ENCODE assay signal across 11 mouse cellular contexts in genomic region chr16:28345323-28345722, GRCm38 (mm10).
DNase-seq lines count a peak whose midpoint lies in the region; ATAC-seq and TF ChIP-seq lines count a peak whose summit lies in the region.
"Had no signal": no experiment of that assay in that cellular context is flagged by ENCODE, and none has a peak within 500 bp of the region (broad histone marks: within the 10 kb centered on the region; RNA-seq: fewer than 3 reads in every experiment).

No protein-coding gene starts in this region.

- WGBS in forebrain, embryonic 14.5 days = 65% methylated on average over 6 of the region's 6 CpGs
- WGBS in forebrain, embryonic 11.5 days = 74% methylated on average over 6 of the region's 6 CpGs
- 44% methylated on average over 6 of the region's 6 CpGs for WGBS in limb, embryonic 11.5 days
- WGBS in limb, embryonic 10.5 days = 54% methylated on average over 6 of the region's 6 CpGs
- WGBS in forebrain, embryonic 16.5 days = 54% methylated on average over 6 of the region's 6 CpGs
- 42% methylated on average over 6 of the region's 6 CpGs for WGBS in neural tube, embryonic 12.5 days
- WGBS in liver, postnatal 0 days (ENCODE audit: insufficient replicate concordance) = 65% methylated on average over 6 of the region's 6 CpGs

- no peaks in the 10 kb centered on the region for H3K27me3 ChIP-seq in forebrain, embryonic 14.5 days (replicated peaks; ENCODE audit: control insufficient read depth, insufficient read depth, low read length)
- no peaks in the 10 kb centered on the region for H3K27me3 ChIP-seq in forebrain, embryonic 11.5 days (ENCODE audit: control insufficient read depth, insufficient read depth, low read length)
- H3K27me3 ChIP-seq in limb, embryonic 11.5 days (ENCODE audit: control insufficient read depth, insufficient read depth, low read length) = no peaks in the 10 kb centered on the region
- H3K27me3 ChIP-seq in limb, embryonic 10.5 days (ENCODE audit: low read depth, poor library complexity, severe bottlenecking) = no peaks in the 10 kb centered on the region
- H3K27me3 ChIP-seq in forebrain, embryonic 16.5 days (replicated peaks; ENCODE audit: control insufficient read depth, insufficient read depth, low read length) = no peaks in the 10 kb centered on the region
- H3K27me3 ChIP-seq in neural tube, embryonic 12.5 days (replicated peaks) = no peaks in the 10 kb centered on the region
- H3K27me3 ChIP-seq in liver, postnatal 0 days (ENCODE audit: insufficient read depth, low read length) = no peaks in the 10 kb centered on the region
- H3K27me3 ChIP-seq: lung, embryonic 15.5 days had no signal

- H3K9ac ChIP-seq in forebrain, embryonic 14.5 days (ENCODE audit: low read length) = no peak overlapping the region
- H3K9ac ChIP-seq in forebrain, embryonic 11.5 days (ENCODE audit: low read length) = no peak overlapping the region
- H3K9ac ChIP-seq in limb, embryonic 11.5 days (ENCODE audit: low read length) = no peak overlapping the region
- no peak overlapping the region for H3K9ac ChIP-seq in forebrain, embryonic 16.5 days (replicated peaks; ENCODE audit: low read depth, low read length)
- no peak overlapping the region for H3K9ac ChIP-seq in neural tube, embryonic 12.5 days
- no peak overlapping the region for H3K9ac ChIP-seq in liver, postnatal 0 days (replicated peaks)
- H3K9ac ChIP-seq: lung, embryonic 15.5 days had no signal

- H3K4me3 ChIP-seq in forebrain, embryonic 14.5 days (ENCODE audit: low read depth, low read length) = no peak overlapping the region
- H3K4me3 ChIP-seq in forebrain, embryonic 11.5 days (ENCODE audit: low read depth, low read length) = no peak overlapping the region
- no peak overlapping the region for H3K4me3 ChIP-seq in limb, embryonic 11.5 days (ENCODE audit: low read depth, low read length)
- no peak overlapping the region for H3K4me3 ChIP-seq in limb, embryonic 10.5 days
- no peak overlapping the region for H3K4me3 ChIP-seq in forebrain, embryonic 16.5 days (replicated peaks; ENCODE audit: low read length)
- no peak overlapping the region for H3K4me3 ChIP-seq in neural tube, embryonic 12.5 days
- no peak overlapping the region for H3K4me3 ChIP-seq in liver, postnatal 0 days (ENCODE audit: low read depth, low read length)
- H3K4me3 ChIP-seq: lung, embryonic 15.5 days had no signal

- H3K27ac ChIP-seq in forebrain, embryonic 14.5 days (ENCODE audit: low read depth, low read length) = no peak overlapping the region
- no peak overlapping the region for H3K27ac ChIP-seq in forebrain, embryonic 11.5 days (ENCODE audit: low read depth, low read length)
- no peak overlapping the region for H3K27ac ChIP-seq in limb, embryonic 11.5 days (replicated peaks; ENCODE audit: low read depth, low read length)
- H3K27ac ChIP-seq in limb, embryonic 10.5 days = no peak overlapping the region
- H3K27ac ChIP-seq in forebrain, embryonic 16.5 days (ENCODE audit: low read length) = no peak overlapping the region
- H3K27ac ChIP-seq in neural tube, embryonic 12.5 days = no peak overlapping the region
- no peak overlapping the region for H3K27ac ChIP-seq in liver, postnatal 0 days (ENCODE audit: low read depth)
- H3K27ac ChIP-seq: lung, embryonic 15.5 days had no signal

- H3K9me3 ChIP-seq in forebrain, embryonic 14.5 days (replicated peaks; ENCODE audit: control insufficient read depth, low read length) = no peaks in the 10 kb centered on the region
- H3K9me3 ChIP-seq in forebrain, embryonic 11.5 days (ENCODE audit: control insufficient read depth, low read length) = no peaks in the 10 kb centered on the region
- no peaks in the 10 kb centered on the region for H3K9me3 ChIP-seq in limb, embryonic 11.5 days (ENCODE audit: control insufficient read depth, low read length)
- H3K9me3 ChIP-seq in limb, embryonic 10.5 days (replicated peaks) = no peaks in the 10 kb centered on the region
- H3K9me3 ChIP-seq in forebrain, embryonic 16.5 days (ENCODE audit: control insufficient read depth, low read length) = no peaks in the 10 kb centered on the region
- H3K9me3 ChIP-seq in neural tube, embryonic 12.5 days = no peaks in the 10 kb centered on the region
- no peaks in the 10 kb centered on the region for H3K9me3 ChIP-seq in liver, postnatal 0 days (ENCODE audit: low read length)
- H3K9me3 ChIP-seq: lung, embryonic 15.5 days had no signal

- TF ChIP-seq CTCF in liver, postnatal 0 days (IDR thresholded peaks at IDR 0.05; ENCODE audit: low read depth) = no peak

- peak; percentile 73; the same call in 1 of the 2 replicates for ATAC-seq in forebrain, embryonic 14.5 days
- ATAC-seq in forebrain, embryonic 11.5 days (replicated peaks; ENCODE audit: low FRiP score) = no peak
- no peak for ATAC-seq in limb, embryonic 11.5 days (ENCODE audit: insufficient number of reproducible peaks, low FRiP score, low TSS enrichment, low read depth)
- peak; percentile 92 for ATAC-seq in forebrain, embryonic 16.5 days
- ATAC-seq in neural tube, embryonic 12.5 days (ENCODE audit: low FRiP score, low read depth) = peak; percentile 65
- ATAC-seq in liver, postnatal 0 days = no peak

- no peaks in the 10 kb centered on the region for H3K4me1 ChIP-seq in forebrain, embryonic 14.5 days (ENCODE audit: control insufficient read depth, insufficient read depth, low read length)
- no peaks in the 10 kb centered on the region for H3K4me1 ChIP-seq in forebrain, embryonic 11.5 days (replicated peaks; ENCODE audit: control insufficient read depth, insufficient read depth, low read length)
- no peaks in the 10 kb centered on the region for H3K4me1 ChIP-seq in limb, embryonic 11.5 days (ENCODE audit: control insufficient read depth, insufficient read depth, low read length)
- no peaks in the 10 kb centered on the region for H3K4me1 ChIP-seq in limb, embryonic 10.5 days
- no peaks in the 10 kb centered on the region; the same call in 1 of the 2 replicates for H3K4me1 ChIP-seq in forebrain, embryonic 16.5 days (replicated peaks; ENCODE audit: control insufficient read depth, insufficient read depth, low read length)
- H3K4me1 ChIP-seq in neural tube, embryonic 12.5 days = no peaks in the 10 kb centered on the region
- no peaks in the 10 kb centered on the region for H3K4me1 ChIP-seq in liver, postnatal 0 days (ENCODE audit: insufficient read depth)
- H3K4me1 ChIP-seq: lung, embryonic 15.5 days had no signal

- peak; percentile 66 for DNase-seq in forebrain, embryonic 14.5 days (ENCODE audit: low spot score)
- no peak for DNase-seq in forebrain, embryonic 11.5 days (ENCODE audit: low spot score)
- peak; percentile 21 for DNase-seq in limb, embryonic 11.5 days (ENCODE audit: low spot score)
- DNase-seq in limb, embryonic 10.5 days (ENCODE audit: low spot score) = no peak
- DNase-seq in liver, postnatal 0 days = no peak
- DNase-seq in adrenal gland, postnatal 10 days = no peak
- DNase-seq: spleen, adult 18-20 months; thymus, adult 2 months had no signal

- TF ChIP-seq EP300 in liver, postnatal 0 days (IDR thresholded peaks at IDR 0.05; ENCODE audit: low read depth) = no peak

- no peaks in the 10 kb centered on the region for H3K36me3 ChIP-seq in forebrain, embryonic 14.5 days (ENCODE audit: control insufficient read depth, insufficient read depth, low read length)
- no peaks in the 10 kb centered on the region for H3K36me3 ChIP-seq in forebrain, embryonic 11.5 days (ENCODE audit: control insufficient read depth, insufficient read depth, low read length)
- H3K36me3 ChIP-seq in limb, embryonic 11.5 days (ENCODE audit: control insufficient read depth, insufficient read depth, low read length) = no peaks in the 10 kb centered on the region
- no peaks in the 10 kb centered on the region for H3K36me3 ChIP-seq in limb, embryonic 10.5 days
- H3K36me3 ChIP-seq in forebrain, embryonic 16.5 days (ENCODE audit: control insufficient read depth, insufficient read depth) = no peaks in the 10 kb centered on the region
- H3K36me3 ChIP-seq in neural tube, embryonic 12.5 days = no peaks in the 10 kb centered on the region
- H3K36me3 ChIP-seq in liver, postnatal 0 days (replicated peaks; ENCODE audit: insufficient read depth, low read length) = no peaks in the 10 kb centered on the region
- H3K36me3 ChIP-seq: lung, embryonic 15.5 days had no signal

- no peak overlapping the region for H3K4me2 ChIP-seq in forebrain, embryonic 14.5 days (ENCODE audit: low read length)
- H3K4me2 ChIP-seq in forebrain, embryonic 11.5 days (ENCODE audit: low read depth, low read length, severe bottlenecking) = no peak overlapping the region
- no peak overlapping the region for H3K4me2 ChIP-seq in limb, embryonic 11.5 days (ENCODE audit: low read depth, severe bottlenecking)
- no peak overlapping the region for H3K4me2 ChIP-seq in forebrain, embryonic 16.5 days (ENCODE audit: low read length)
- no peak overlapping the region for H3K4me2 ChIP-seq in neural tube, embryonic 12.5 days (replicated peaks)
- H3K4me2 ChIP-seq in liver, postnatal 0 days (ENCODE audit: low read depth, low read length) = no peak overlapping the region
- H3K4me2 ChIP-seq: lung, embryonic 15.5 days had no signal

Comparison
In these comparisons a context has a peak if more than half of its experiments do, and no peak if none do; other contexts are left out.
1. ATAC-seq: peak in forebrain, embryonic 14.5 days (single experiment), forebrain, embryonic 16.5 days (single experiment) and neural tube, embryonic 12.5 days (single experiment); none in forebrain, embryonic 11.5 days (single experiment), limb, embryonic 11.5 days (single experiment) and liver, postnatal 0 days (single experiment).
2. DNase-seq: peak in forebrain, embryonic 14.5 days (single experiment) and limb, embryonic 11.5 days (single experiment); none in forebrain, embryonic 11.5 days (single experiment), limb, embryonic 10.5 days (single experiment), liver, postnatal 0 days (single experiment) and adrenal gland, postnatal 10 days (single experiment).